Mouse (Mus musculus) C2C12 (cell line): ENCODE data around the gene Slc46a1.

Source experiments
- CTCF ChIP-seq: IDR thresholded peaks from one replicate; pipeline ENCODE4 v1.5.1; 2011; ENCODE audit not compliant: control insufficient read depth, insufficient read depth, insufficient read length
- MAX ChIP-seq: IDR thresholded peaks from one replicate; pipeline ENCODE4 v1.6.1; 2011; ENCODE audit warnings: mild to moderate bottlenecking, control low read depth
- MYOG ChIP-seq: IDR thresholded peaks from one replicate; pipeline ENCODE4 v1.6.1; 2011; ENCODE audit not compliant: control insufficient read depth, insufficient read length; ENCODE audit errors: extremely low read depth
- USF1 ChIP-seq: IDR thresholded peaks from one replicate; pipeline ENCODE4 v1.6.1; 2011; ENCODE audit warnings: low read depth, mild to moderate bottlenecking, control low read depth, moderate library complexity

GRCm38 (mm10) chr11:78465568-78466180 is at the start of gene Slc46a1:
- TF ChIP-seq MYOG (no peak), CTCF (no peak), MAX (peak; percentile 36), USF1 (no peak)
